Mouse (Mus musculus): ENCODE results near the gene Gm13030. TPM values are rescaled to one million over a fixed set of nuclear protein-coding genes. Genes with fewer than 3 reads are reported as not detected.

The Gm13030 gene
- total RNA-seq, 1 experiment from 2014 or later: not detected

Other genes starting within 250 kb of the Gm13030 start
- gene Vwa5b1, start 238.1 kb downstream of the Gm13030 start, total RNA-seq (2021): not detected in 2 replicates
- not detected in 2 replicates for gene Pla2g2c, start 149.2 kb downstream of the Gm13030 start, total RNA-seq (2021)
- 0.89 and 1.1 TPM in 2 replicates for gene Ubxn10, start 136.8 kb downstream of the Gm13030 start, total RNA-seq (2021)
- 13.7 and 14.3 TPM in 2 replicates for gene Pla2g2f, start 116.3 kb downstream of the Gm13030 start, total RNA-seq (2021)
- 1.1 and 10.7 TPM in 2 replicates for gene Pla2g2d, start 98.2 kb downstream of the Gm13030 start, total RNA-seq (2021)
- 9.2 and 13.2 TPM in 2 replicates for gene Pla2g5, start 10.5 kb downstream of the Gm13030 start, total RNA-seq (2021)
- 1.2 and 1.4 TPM in 2 replicates for gene Pla2g2e, start 4.0 kb upstream of the Gm13030 start, total RNA-seq (2021)
- gene Otud3, start 40.0 kb upstream of the Gm13030 start, total RNA-seq (2021): 11.0 and 12.1 TPM in 2 replicates
- not detected in 2 replicates for gene Rnf186, start 93.1 kb upstream of the Gm13030 start, total RNA-seq (2021)
- 14.0 and 15.8 TPM in 2 replicates for gene Tmco4, start 98.9 kb upstream of the Gm13030 start, total RNA-seq (2021)
- gene Htr6, start 201.6 kb upstream of the Gm13030 start, total RNA-seq (2021): 0.15 TPM in 1 of 2 replicates, not detected in the other
- 33.7 and 39.8 TPM in 2 replicates for gene Nbl1, start 219.0 kb upstream of the Gm13030 start, total RNA-seq (2021)